Mouse (Mus musculus) liver, adult 2 months (tissue): ENCODE results near the gene Kpna7.

Experiments
- CTCF ChIP-seq: fragments of 200-500 bp; IDR thresholded peaks from 2 replicates; pipeline ENCODE4 v1.5.1; 2011; ENCODE audit warnings: low read depth, low read length, control low read depth
- POLR2A ChIP-seq: fragments of 200-500 bp; IDR thresholded peaks from 2 replicates; pipeline ENCODE4 v1.6.1; 2011; ENCODE audit warnings: low read length, control low read depth; ENCODE audit not compliant: insufficient read depth; ENCODE audit errors: extremely low read depth

- no peak; the same call in 1 of the 2 replicates for TF ChIP-seq CTCF
- no peak for TF ChIP-seq POLR2A
Measured at GRCm38 (mm10) chr5:145041628-145042027, 42.2 kb downstream of the Kpna7 start.
